Mouse (Mus musculus): Measurements from ENCODE around the gene Snrpd3. TPM values are rescaled to one million over a fixed set of nuclear protein-coding genes. Genes with fewer than 3 reads are reported as not detected.
"Not testable (repeated sequence)": the region's sequence is repeated elsewhere in the genome, so short reads cannot be mapped to it uniquely, and the experiment has no call there.

Snrpd3 gene
- total RNA-seq, 1 experiment from 2014 or later: 82.5 TPM

- DNase-seq: no peak
These were observed 18.1 kb downstream of the Snrpd3 start for GRCm38 (mm10) chr10:75535423-75535822.

DNA sequence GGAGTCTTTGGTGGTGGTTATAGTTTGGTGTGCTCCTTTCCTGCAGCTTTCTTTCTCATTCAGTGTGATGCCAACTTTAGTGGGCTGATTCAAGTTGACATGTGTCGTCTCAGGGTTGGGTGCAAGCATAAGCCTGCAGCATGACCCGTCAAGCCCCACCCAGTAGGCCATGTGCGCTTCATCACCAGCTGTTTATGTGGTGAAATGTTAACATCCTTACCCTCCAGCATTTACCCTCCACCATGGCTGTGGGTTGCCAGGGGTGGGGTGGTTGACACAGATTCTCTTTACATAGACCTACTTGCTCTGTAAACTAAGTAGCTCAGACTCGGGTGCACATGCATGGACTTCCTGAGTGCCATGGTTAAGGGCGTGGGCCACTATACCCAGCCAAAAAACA is 18.8 kb downstream of the Snrpd3 start:
- DNase-seq: no peak

DNA sequence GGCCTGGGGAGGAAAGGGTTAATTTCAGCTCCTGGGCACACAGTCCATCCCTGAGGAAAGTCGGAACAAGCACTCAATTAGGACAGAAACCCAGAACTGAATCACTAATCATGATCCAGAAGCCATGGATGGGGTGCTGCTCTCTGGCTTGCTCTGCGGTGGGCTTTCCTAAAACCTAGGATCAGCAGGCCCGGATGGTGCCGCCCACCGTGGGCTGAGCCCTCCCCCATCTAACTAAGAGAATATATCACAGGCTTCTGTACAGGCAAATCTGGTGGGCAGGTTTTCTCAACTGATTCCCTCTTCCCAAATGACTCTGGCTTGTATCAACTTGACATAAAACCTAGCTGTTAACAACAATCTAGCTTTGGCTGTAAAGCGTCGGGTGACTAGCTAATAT is 30.6 kb downstream of the Snrpd3 start:
- no peak for DNase-seq

GRCm38 (mm10) chr10:75548486-75548885 is 31.1 kb downstream of the Snrpd3 start:
- DNase-seq: no peak

DNA sequence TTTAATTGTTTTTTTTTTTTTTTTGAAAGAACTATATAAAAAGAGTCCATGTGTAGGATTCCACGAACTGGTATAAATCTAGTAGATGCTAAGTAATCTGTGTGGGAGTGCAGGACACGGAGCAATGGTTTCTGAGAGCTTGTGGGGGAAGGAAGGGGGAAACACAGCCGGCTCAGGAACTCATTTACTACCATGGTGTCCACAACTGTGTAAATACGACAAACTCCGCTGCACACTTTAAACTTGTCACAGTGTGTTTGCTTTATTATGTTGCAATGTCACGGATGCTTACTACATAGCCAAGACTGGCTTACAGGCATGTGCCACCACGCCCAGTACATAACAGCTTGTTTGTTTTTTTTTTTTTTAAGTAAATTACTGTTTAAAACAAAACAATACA is 32.5 kb downstream of the Snrpd3 start:
- DNase-seq: no peak

GRCm38 (mm10) chr10:75551175-75551574 is 33.8 kb downstream of the Snrpd3 start:
- DNase-seq: no peak

GRCm38 (mm10) chr10:75552106-75552505 is 34.8 kb downstream of the Snrpd3 start:
- DNase-seq: no peak

- DNase-seq: no peak
These were observed 35.5 kb downstream of the Snrpd3 start for GRCm38 (mm10) chr10:75552701-75553450.

GRCm38 (mm10) chr10:75554090-75554489 is 36.7 kb downstream of the Snrpd3 start:
- no peak for DNase-seq

GRCm38 (mm10) chr10:75555557-75555956 is 38.2 kb downstream of the Snrpd3 start:
- DNase-seq: no peak

- peak; percentile 26 for DNase-seq
These were observed 38.7 kb downstream of the Snrpd3 start for GRCm38 (mm10) chr10:75556026-75556425.

DNA sequence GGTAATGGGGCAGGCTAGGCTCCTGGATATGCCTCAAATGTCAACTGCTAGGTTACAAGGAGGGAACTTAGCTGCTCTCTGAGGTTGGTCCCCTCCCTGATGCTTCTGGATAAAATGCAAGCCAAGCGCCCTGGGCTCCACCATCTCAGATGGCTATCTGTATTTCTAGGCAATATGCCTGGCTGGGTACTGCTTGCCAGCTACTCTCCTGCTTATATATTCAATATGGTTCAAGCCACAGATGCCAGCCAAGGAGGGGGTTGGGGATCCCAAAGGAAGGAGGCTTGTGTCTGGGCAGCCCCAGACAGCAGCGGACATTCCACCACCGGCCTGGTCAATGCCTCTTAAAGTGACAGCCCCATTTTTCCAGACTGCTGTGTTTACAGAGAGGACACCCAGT is 41.2 kb downstream of the Snrpd3 start:
- DNase-seq: no peak

DNA sequence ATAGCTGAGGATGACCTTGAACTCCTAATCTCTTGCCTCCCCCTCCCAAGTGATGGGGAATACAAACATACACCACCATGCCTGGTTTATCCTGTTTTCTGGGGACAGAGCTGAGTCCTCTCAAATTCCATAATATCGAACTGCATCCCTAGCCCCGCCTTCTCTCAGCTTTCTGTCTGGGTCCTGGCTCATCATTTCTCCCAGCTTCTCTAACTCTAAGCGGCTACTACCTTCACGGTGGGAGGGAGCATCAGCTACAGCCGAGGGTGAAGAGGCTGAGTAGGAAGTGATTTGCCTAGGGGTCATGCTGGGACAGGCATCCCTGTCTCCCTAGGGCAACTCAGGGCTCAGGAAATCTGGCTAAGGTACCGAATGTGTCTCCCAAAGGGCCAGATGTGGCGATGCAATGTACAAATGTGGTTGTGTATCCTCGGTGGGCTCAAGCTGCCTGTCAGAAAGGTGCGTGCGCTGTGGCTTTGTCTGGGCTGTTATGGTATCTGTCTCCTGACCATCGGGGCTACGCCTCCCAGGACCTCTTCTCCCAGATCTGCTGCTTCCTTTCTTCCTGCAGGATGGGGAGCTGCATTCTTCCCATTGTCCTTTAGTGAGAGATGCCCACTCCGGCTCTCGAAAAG is 41.8 kb downstream of the Snrpd3 start:
- DNase-seq: no peak

- DNase-seq: peak; percentile 67
These were observed 42.6 kb downstream of the Snrpd3 start, which contains the start of gene Lrrc75b for GRCm38 (mm10) chr10:75559676-75560548. Lrrc75b (minus strand) TSS chr10:75560330.

DNA sequence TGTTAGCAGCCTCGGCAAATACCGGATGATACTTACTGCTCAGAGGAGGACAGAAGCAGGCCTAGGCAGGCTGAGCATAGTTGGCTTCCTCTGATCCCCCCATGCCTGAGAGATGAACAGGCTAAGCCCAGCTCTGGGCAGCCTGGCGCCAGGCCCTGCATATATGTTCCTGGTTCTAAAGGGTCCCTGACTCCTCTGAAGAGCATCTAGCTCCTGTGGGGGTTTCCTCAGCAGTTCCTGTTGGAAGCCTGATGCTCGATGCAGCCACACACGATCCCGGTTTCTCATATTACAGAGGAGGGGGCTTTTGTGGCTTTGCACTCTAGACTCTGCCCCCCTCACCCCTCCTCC is 43.2 kb downstream of the Snrpd3 start:
- DNase-seq: no peak

DNA sequence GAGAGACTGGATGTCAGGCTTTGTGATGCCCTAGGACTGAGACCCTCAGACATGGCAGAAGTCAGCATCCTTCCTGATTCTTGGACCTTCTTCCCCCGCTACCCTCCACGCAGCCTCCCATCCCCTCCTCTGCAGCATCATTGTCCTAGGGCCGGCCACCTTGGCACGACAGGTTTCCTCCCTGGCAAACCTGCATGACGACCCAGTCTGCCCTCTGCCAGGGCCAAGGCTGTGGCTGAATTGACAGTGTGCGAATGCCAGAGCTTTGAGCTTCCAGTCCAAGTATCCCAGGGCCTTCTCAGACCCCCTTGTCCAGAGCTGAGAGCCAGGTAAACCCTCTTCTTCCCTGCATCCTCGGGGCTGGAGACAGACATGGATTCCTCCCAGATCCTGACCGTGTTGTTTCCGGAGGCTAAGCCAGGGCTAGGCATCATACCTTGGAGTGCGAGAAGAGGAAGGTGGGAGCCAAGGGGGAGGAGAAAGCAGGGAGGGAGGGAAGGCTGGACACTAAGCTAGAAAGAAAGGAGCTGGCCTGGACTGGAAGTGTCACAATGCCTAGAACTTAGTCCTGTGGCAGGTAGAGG is 43.8 kb downstream of the Snrpd3 start, which contains the start of gene Ggt1:
Ggt1 (plus strand) TSS at position 534 of the 584 bp plus-strand sequence.
- no peak for DNase-seq

- no peak for DNase-seq
These were observed 45.2 kb downstream of the Snrpd3 start for GRCm38 (mm10) chr10:75562596-75562995.

DNA sequence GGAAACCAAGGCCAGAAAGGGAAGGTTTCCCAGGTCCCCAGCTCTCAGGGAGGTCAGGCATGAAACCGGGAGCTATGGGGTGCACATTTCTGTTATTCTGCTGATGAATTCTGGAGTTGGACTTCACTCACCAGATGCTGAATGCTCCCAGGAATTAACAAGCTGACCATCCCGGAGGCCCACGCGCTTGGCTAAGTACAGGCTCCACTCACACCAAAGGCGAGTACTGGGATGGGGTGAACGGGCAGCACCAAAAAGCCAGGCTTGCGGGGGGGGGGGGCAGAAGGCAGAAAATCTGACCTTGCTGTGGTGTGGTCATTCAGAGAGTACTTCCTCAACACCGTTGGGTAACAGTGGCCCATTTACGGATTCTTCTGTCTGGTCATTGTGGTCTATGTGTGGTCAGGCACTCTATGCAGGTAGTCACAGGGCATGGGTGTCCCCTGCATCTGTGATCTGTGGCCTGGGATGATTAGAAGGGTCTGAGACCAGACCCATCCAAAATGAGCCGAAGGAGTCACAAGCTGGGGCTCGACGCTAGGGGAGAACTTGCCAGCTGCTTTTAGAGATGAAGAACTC is 47.4 kb downstream of the Snrpd3 start:
- no peak for DNase-seq

DNA sequence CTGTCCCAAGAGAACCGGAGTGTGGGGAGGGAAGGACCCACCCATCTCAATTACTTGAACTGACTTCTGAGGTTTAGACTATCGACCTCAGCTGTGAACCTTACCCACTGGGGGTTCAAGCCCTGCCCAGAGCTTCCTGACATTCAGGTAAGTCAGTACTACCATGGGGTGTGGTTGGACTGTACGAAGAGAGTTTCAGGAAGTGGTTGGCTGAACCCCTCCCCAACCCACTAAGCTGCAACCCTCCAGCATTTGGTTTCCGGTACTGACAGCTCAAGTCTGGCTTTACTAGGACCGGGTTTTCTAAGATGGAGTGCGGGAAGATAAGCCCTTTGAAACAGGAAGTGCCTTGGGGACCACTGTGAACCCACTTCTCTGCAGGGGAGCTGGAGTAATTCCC is 48.1 kb downstream of the Snrpd3 start:
- DNase-seq: no peak

DNA sequence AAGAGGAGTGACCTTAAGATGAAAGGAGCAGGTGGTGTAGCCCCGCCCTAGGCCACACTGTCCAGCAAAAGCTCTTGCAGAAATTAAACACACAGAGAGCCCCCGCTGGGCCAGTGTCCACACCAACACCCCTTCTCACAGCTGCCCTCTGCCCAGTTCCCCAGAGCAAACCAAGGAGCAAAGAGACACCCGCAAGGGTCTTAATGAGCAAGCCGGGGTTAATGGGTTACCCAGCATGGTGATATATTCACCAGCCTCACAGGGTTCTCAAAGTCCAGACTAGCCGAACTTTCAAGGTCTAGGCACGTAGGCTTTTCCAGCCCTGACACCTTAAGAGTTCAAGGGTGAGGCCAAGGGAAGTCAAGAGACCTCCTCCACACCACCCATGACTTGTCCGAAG is 48.6 kb downstream of the Snrpd3 start:
- no peak for DNase-seq

DNA sequence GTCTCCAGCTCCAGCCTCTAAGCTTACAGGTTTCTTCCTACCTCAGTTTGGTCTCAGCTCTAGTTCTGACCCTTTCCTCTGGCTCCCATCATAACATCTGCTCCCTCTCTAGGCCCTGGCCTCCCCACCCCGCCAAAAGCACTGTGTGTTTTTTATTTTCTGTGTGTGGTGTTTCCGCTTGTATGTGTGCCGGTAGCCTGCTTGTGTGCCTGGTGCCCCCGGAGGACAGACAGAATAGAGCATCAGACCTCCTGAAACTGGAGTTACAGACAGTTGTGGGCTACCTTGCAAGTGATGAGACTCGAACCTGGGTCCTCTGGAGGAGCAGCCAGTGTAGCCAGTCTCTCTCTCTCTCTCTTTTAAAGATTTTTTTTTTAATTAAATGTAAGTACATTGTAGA is 49.0 kb downstream of the Snrpd3 start:
- DNase-seq: no peak

DNA sequence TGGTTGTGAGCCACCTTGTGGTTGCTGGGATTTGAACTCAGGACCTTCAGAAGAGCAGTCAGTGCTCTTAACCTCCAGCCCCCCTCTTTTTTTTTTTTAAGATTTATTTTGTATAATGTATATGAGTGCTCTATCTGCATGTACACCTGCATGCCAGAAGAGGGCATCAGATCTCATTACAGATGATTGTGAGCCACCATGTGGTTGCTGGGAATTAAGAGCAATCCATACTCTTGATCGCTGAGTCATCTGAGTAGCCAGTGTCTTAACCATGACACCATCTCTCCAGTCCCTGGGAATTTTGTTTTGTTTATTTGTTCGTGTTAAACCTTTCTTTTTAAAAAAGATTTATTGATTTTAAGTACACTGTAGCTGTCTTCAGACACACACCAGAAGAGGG is 49.4 kb downstream of the Snrpd3 start:
- not testable (repeated sequence) for DNase-seq
